Mouse (Mus musculus) bone marrow macrophage, adult 2 months (primary cell): ENCODE data around the gene Fndc3b.

Experiments used
- CTCF ChIP-seq: IDR thresholded peaks from 2 replicates; pipeline ENCODE4 v1.5.1; 2012; ENCODE audit warnings: low read depth, mild to moderate bottlenecking, low read length, moderate library complexity
- POLR2A ChIP-seq: IDR thresholded peaks from 2 replicates; pipeline ENCODE4 v1.6.1; 2012; ENCODE audit warnings: mild to moderate bottlenecking, low read depth, low read length, borderline replicate concordance

GRCm38 (mm10) chr3:27430621-27431263, 280.4 kb downstream of the Fndc3b start:
- no peak for TF ChIP-seq POLR2A
- no peak for TF ChIP-seq CTCF
